Mouse (Mus musculus) adrenal gland, postnatal 4 days (tissue): ENCODE data around the gene C530008M17Rik. TPM values are rescaled to one million over a fixed set of nuclear protein-coding genes. Genes with fewer than 3 reads are reported as not detected.

ENCODE experiments used
- DNase-seq, 2 experiments: peaks; one replicate each; pipeline ENCODE4 v3.0.0; 2021 to 2022; ENCODE audit warnings: low spot score in 2 of 2, mixed read lengths in 2 of 2
- total RNA-seq, 2 experiments: library from RNA; stranded (reverse); gene quantifications; 2 replicates each; pipeline ENCODE4 v1.2.3; 2021

C530008M17Rik gene
- total RNA-seq, 2 experiments from 2014 or later, result 15.4 to 24.6 TPM

GRCm38 (mm10) chr5:76664936-76665335 is 8.6 kb downstream of the C530008M17Rik start:
- DNase-seq, result no peak

GRCm38 (mm10) chr5:76665421-76665820 is 9.1 kb downstream of the C530008M17Rik start:
- no peak for DNase-seq

DNA sequence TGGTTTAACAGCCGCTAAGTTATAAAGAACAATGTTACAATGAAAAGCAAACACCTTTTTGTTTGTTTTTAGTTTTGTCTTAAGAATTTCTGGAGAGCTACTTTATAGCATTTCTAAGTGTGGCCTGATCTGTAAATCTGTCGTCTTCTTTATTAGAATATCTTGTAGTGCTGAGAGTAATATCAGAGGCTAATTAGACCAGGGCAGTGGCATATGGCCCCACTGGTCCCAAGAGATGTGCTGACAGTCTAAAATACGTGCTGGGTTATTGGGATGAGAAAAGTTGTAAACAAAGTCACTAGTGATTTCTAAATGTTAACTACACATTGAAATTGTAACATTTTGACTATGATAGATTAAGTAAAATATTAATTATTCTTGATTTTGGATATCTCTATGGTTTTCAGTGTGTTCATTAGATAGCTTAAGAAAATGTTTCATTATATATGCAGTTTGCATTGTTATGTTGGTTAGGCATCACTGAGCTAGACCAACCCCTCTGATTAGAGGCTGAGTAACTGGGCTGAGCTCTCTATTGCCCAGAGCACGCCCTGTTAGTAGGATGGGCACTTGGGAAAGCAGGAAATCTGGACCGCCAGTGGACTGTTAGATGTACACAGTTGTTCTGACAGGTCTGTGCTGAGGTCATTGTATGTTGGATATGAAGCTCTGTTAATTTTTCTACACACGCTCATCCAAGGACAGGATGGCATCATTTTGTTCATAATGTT is 9.9 kb downstream of the C530008M17Rik start:
- no peak for DNase-seq

GRCm38 (mm10) chr5:76668118-76668517 is 11.8 kb downstream of the C530008M17Rik start:
- DNase-seq, result no peak

GRCm38 (mm10) chr5:76668547-76668946 is 12.2 kb downstream of the C530008M17Rik start:
- DNase-seq, result no peak

DNA sequence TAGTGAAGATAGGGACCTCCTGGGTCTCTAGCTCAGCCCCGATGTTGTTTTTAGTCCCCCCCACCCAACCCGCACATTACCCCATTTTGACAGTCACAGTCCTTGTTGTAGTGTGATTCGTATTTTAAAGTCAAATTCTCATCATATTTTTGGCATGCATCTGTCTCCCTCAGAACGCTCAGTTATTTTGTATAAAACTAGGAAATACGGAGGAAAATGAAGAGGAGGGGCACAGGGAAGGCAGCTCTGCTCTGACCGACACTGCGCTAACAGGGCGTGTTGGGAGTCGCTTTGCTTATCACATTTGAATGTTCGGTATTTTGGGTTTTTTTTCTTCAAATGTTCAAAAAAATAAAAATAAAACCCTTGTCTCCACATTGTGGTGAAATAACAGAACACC is 13.9 kb downstream of the C530008M17Rik start:
- DNase-seq, result no peak

DNA sequence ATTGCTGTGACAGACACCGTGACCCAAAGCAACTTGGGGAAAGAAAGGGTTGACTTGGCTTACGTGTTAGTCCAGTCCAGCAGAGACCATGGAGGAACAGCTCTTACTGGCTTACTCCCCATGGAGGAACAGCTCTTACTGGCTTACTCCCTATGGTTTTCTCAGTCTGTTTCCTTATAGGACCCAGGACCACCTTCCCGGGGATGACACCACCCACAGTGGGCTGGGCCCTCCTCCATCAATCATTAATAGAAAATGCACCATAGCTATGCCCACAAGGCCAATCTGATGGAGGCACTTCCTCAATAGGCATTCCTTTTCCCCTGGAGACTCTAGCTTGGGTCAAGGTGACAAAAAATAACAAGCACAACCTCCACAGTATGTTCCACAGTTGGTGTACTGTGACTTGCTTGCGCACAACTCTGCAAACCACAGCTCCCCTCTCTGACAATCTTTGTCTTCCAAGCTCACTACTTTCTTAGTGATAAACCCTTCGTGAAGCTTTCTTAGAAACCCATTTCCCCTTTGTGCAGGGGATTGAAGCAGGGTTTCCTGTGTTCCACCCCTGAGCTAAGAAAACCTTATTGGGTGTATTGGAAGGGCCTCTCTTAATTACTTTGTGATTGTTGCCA is 17.8 kb downstream of the C530008M17Rik start:
- no peak for DNase-seq

GRCm38 (mm10) chr5:76675369-76675768 is 19.1 kb downstream of the C530008M17Rik start:
- no peak for DNase-seq

- DNase-seq, result no peak
These were observed 24.6 kb downstream of the C530008M17Rik start for GRCm38 (mm10) chr5:76680959-76681358.

DNA sequence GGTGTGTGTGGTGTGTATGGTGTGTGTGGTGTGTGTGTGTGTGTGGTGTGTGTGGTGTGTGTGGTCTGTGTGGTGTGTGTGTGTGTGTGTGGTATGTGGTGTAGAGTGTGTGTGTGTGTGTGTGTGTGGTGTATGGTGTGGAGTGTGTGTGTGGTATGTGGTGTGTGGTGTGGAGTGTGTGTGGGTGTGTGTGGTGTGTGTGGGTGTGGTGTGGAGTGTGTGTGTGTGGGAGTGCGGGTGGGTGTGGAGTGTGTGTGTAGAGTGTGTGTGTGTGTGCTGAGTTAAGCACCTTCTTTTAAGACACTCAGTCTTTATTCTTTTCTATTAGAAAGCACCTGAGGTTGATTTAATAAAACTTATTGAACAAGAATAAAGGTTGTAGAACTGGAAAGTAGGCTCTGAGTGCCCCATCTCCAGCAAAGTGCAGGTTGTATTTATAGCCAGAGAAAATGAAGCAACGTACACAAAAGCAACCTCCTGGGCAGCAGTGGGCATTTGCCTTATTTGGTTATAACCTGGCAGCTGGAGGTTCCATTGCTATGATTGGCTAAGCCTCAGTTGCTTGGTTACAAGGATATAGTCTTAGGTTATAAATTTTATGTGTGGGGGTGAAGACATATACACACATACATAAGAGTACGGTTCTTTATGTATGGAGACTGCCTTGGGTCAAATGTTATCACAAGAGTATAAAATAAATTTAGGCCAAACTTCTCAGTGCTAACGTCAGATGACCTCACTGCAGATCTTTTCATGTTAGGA is 25.8 kb downstream of the C530008M17Rik start:
- no peak for DNase-seq

GRCm38 (mm10) chr5:76683455-76683854 is 27.1 kb downstream of the C530008M17Rik start:
- no peak for DNase-seq

DNA sequence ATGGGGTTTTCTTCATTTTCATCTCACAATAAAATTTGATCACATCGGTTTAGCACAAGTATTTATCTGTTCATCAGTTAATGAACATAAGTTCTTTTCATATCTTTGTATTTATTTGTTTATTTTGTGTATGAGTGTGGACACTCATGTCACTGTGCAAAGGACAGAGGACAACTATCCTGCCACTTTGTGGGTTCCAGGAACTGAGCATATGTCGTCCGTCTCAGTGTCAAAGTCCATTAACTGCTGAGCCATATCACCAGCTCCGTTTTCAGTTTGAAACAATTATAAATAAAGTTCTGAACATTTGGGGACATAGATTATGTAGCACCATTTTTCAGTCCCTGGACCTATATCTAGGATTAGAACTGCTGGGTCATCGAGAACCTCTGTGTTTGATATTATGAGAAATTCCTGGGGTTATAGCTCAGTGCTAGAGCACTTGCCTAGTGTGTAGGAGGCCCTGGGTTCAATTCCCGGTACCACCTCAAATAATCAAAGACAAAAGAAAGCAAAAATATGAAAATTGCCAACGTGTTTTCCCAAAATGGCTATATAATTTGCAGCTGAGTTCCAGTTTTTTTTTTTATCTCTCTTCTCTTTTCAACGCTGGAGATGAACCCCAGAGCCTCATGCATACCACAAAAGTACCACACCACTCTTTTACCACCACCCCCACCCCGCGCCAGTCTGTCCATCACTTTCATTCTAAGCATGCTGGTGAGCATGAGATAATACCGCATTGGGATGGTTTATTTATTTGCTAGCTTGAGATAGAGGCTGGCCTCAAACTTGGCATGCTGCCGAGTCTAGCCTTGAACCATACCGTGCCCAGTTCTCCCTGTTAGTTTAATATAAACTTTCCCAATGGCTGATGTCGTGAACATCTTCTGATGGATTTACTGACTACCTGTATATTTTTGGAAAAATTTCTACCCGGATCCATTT is 28.6 kb downstream of the C530008M17Rik start:
- DNase-seq, result no peak

DNA sequence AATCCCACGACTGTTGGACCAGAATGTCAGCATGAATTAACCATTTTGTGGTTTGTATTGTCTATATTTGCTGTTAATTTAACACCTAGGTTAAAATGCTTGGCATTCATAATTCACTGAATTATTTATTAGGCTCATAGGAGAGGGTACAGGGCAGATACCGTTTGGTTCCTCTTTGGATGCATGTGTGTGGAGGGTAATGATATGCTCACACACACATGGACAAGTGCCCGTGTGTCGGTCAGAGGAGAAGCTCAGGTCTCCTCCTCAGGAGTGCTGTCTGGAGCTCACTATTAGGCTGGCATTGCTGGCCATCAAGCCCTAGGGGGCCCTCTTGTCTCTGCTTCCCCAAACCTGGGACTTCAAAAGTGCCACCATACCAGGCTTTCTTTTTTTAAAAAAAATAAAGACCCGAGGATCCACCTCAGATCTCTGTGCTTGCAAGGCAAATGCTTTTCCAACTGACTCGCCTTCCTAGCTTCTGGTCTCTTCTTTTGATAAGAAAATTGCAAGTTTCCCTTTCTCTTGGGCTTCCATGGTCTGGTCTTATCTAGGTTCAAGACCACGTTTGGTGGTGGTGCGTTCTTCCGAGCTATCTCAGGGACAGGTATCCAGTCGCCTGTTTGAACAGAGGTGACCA is 31.8 kb downstream of the C530008M17Rik start:
- no peak for DNase-seq

DNA sequence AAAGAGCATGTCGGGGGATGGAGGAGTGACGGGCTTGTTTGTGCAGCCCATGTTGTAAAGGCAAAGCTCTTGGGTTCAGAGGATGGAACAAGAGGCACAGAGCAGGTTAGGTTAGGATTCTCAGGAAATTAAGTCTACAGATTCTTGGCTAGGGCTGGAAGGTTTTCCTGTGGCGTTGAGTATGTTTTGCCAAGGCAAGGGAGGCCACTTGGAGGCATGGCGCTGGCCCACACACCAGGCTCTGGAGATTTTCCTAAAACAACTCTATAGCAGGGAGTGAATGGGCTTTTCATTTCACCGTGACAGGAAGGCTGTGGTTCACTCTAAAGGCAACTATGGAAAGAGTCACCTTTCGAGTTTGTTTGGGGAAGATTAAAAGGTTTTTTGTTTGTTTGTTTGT is 32.3 kb downstream of the C530008M17Rik start:
- no peak for DNase-seq

DNA sequence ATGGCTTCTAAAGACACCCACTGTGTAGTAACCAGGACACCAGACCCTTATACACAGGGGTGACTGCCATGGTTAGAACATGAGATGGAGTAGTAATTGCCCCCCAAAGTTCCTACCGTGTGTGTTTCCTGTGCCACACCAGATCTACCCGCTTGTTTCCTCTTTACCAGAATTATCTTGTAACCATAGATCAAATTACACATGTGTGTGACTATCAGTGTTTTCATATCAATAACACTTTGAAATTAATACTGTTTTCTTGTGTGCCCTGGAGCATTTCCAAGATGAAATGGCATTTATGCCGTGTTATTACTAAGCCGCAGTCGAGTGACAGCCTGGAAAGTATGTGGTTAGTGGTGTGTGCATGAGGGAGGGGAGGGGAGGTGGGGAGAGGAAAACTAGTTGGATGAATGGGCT is 33.9 kb downstream of the C530008M17Rik start:
- no peak for DNase-seq

DNA sequence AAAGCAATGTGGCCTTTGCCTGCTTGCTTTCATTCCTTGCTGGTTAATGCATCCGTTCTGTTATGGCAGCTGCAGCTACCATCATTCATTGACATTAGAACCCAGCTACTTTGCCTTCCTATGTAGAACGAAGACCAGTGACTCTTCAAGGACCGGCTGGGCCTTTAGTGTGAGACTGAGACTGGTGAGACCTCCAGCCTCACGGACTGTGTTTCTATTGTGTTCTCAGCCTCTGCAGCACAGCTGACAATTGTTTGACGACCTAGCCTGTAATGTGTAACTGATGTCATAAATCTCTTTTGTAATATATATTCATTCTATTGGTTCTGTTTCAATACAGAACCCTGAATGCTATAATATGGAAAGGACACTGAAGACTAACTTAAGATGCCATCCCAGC is 34.9 kb downstream of the C530008M17Rik start:
- no peak for DNase-seq

GRCm38 (mm10) chr5:76691706-76692424 is 35.6 kb downstream of the C530008M17Rik start:
- DNase-seq, result no peak

GRCm38 (mm10) chr5:76697536-76697935 is 41.2 kb downstream of the C530008M17Rik start:
- DNase-seq, result no peak

- no peak for DNase-seq
These were observed 41.9 kb downstream of the C530008M17Rik start for GRCm38 (mm10) chr5:76698187-76698586.
